Mouse (Mus musculus) lung, postnatal 0 days (tissue): ENCODE results near the gene Zfp316.

ENCODE experiments used
- CTCF ChIP-seq: IDR thresholded peaks from 2 replicates; pipeline ENCODE4 v1.5.1; 2016; ENCODE audit warnings: antibody characterized with exemption, mild to moderate bottlenecking
- EP300 ChIP-seq: IDR thresholded peaks from 2 replicates; pipeline ENCODE4 v1.6.1; 2016; ENCODE audit warnings: antibody characterized with exemption, mild to moderate bottlenecking, control low read depth

- TF ChIP-seq EP300, result no peak
- TF ChIP-seq CTCF, result peak; percentile 47
Measured at GRCm38 (mm10) chr5:143294862-143295261, 25.0 kb upstream of the Zfp316 start.
